Mouse (Mus musculus): ENCODE data around the gene Gnb5. TPM values are rescaled to one million over a fixed set of nuclear protein-coding genes. Genes with fewer than 3 reads are reported as not detected.
"Not testable (repeated sequence)": the region's sequence is repeated elsewhere in the genome, so short reads cannot be mapped to it uniquely, and the experiment has no call there.

Gnb5 gene
- polyA plus RNA-seq, 1 experiment from 2014 or later: 27.6 TPM

GRCm38 (mm10) chr9:75338016-75338415 is 31.9 kb downstream of the Gnb5 start:
- no peak for DNase-seq (ENCODE audit: low spot score)
- no peak overlapping the region for H3K27ac ChIP-seq
- WGBS: 95% methylated on average over 6 of the region's 6 CpGs
- no peaks in the 10 kb centered on the region for H3K9me3 ChIP-seq
- H3K36me3 ChIP-seq: peaks cover 75% of the 10 kb centered on the region
- H3K4me1 ChIP-seq (replicated peaks): no peaks in the 10 kb centered on the region
- H3K4me3 ChIP-seq: no peak overlapping the region
- H3K27me3 ChIP-seq (ENCODE audit: insufficient read depth, poor library complexity, severe bottlenecking): no peaks in the 10 kb centered on the region

- H3K9me3 ChIP-seq: no peaks in the 10 kb centered on the region
- H3K27ac ChIP-seq: no peak overlapping the region
- no peak for DNase-seq (ENCODE audit: low spot score)
- 86% methylated on average over 4 of the region's 4 CpGs for WGBS
- no peaks in the 10 kb centered on the region for H3K27me3 ChIP-seq (ENCODE audit: insufficient read depth, poor library complexity, severe bottlenecking)
- peaks cover 65% of the 10 kb centered on the region for H3K36me3 ChIP-seq
- H3K4me3 ChIP-seq: no peak overlapping the region
- no peaks in the 10 kb centered on the region for H3K4me1 ChIP-seq (replicated peaks)
Observed at GRCm38 (mm10) chr9:75342433-75342832, 36.3 kb downstream of the Gnb5 start.

GRCm38 (mm10) chr9:75347458-75347857 is 41.4 kb downstream of the Gnb5 start, which contains the start of gene Bcl2l10:
TSS of gene Bcl2l10 (plus strand) at chr9:75347758.
- no peaks in the 10 kb centered on the region for H3K9me3 ChIP-seq
- DNase-seq (ENCODE audit: low spot score): no peak
- 94% methylated on average over 5 of the region's 5 CpGs for WGBS
- H3K4me3 ChIP-seq: no peak within 1 kb of the TSS
- no peaks in the 10 kb centered on the region for H3K4me1 ChIP-seq (replicated peaks)
- H3K27ac ChIP-seq: no peak within 1 kb of the TSS
- H3K27me3 ChIP-seq (ENCODE audit: insufficient read depth, poor library complexity, severe bottlenecking): no peaks in the 10 kb centered on the region
- peaks cover 40% of the 10 kb centered on the region for H3K36me3 ChIP-seq

GRCm38 (mm10) chr9:75348066-75348465 is 42.0 kb downstream of the Gnb5 start:
- H3K27ac ChIP-seq: no peak overlapping the region
- H3K27me3 ChIP-seq (ENCODE audit: insufficient read depth, poor library complexity, severe bottlenecking): no peaks in the 10 kb centered on the region
- H3K36me3 ChIP-seq: peaks cover 35% of the 10 kb centered on the region
- no peaks in the 10 kb centered on the region for H3K9me3 ChIP-seq
- DNase-seq (ENCODE audit: low spot score): no peak
- no peaks in the 10 kb centered on the region for H3K4me1 ChIP-seq (replicated peaks)
- H3K4me3 ChIP-seq: no peak overlapping the region
- WGBS: 95% methylated on average over 17 of the region's 17 CpGs

- Histone ChIP-seq H3K27ac (no peak overlapping the region), H3K9me3 (no peaks in the 10 kb centered on the region), H3K4me1 (replicated peaks) (no peaks in the 10 kb centered on the region), H3K36me3 (peaks cover 29% of the 10 kb centered on the region), H3K27me3 (ENCODE audit: insufficient read depth, poor library complexity, severe bottlenecking) (no peaks in the 10 kb centered on the region), H3K4me3 (no peak overlapping the region)
- 79% methylated on average over 3 of the region's 3 CpGs for WGBS
- no peak for DNase-seq (ENCODE audit: low spot score)
Observed at GRCm38 (mm10) chr9:75348641-75349040, 42.6 kb downstream of the Gnb5 start.

GRCm38 (mm10) chr9:75353094-75353493 is 47.0 kb downstream of the Gnb5 start:
- Histone ChIP-seq H3K4me3 (no peak overlapping the region), H3K27ac (no peak overlapping the region), H3K9me3 (no peaks in the 10 kb centered on the region), H3K27me3 (ENCODE audit: insufficient read depth, poor library complexity, severe bottlenecking) (no peaks in the 10 kb centered on the region), H3K36me3 (no peaks in the 10 kb centered on the region), H3K4me1 (replicated peaks) (no peaks in the 10 kb centered on the region)
- 83% methylated on average over 8 of the region's 8 CpGs for WGBS
- DNase-seq (ENCODE audit: low spot score): no peak

GRCm38 (mm10) chr9:75355783-75356182 is 49.7 kb downstream of the Gnb5 start:
- WGBS: 87% methylated on average over 4 of the region's 4 CpGs
- H3K36me3 ChIP-seq: no peaks in the 10 kb centered on the region
- H3K4me3 ChIP-seq: no peak overlapping the region

GRCm38 (mm10) chr9:75357087-75357654 is 51.1 kb downstream of the Gnb5 start:
- H3K9me3 ChIP-seq: no peaks in the 10 kb centered on the region

More at GRCm38 (mm10) chr9:75355783-75356182, 49.7 kb downstream of the Gnb5 start:
- no peaks in the 10 kb centered on the region for H3K9me3 ChIP-seq
- H3K27ac ChIP-seq: no peak overlapping the region
- no peaks in the 10 kb centered on the region for H3K27me3 ChIP-seq (ENCODE audit: insufficient read depth, poor library complexity, severe bottlenecking)
- DNase-seq (ENCODE audit: low spot score): no peak
- no peaks in the 10 kb centered on the region for H3K4me1 ChIP-seq (replicated peaks)

GRCm38 (mm10) chr9:75361699-75362098 is 55.6 kb downstream of the Gnb5 start:
- Histone ChIP-seq H3K9me3 (no peaks in the 10 kb centered on the region), H3K27ac (no peak overlapping the region), H3K4me1 (replicated peaks) (no peaks in the 10 kb centered on the region), H3K36me3 (no peaks in the 10 kb centered on the region), H3K27me3 (ENCODE audit: insufficient read depth, poor library complexity, severe bottlenecking) (no peaks in the 10 kb centered on the region), H3K4me3 (no peak overlapping the region)
- DNase-seq (ENCODE audit: low spot score): peak; percentile 64
- 47% methylated on average over 5 of the region's 5 CpGs for WGBS

More at GRCm38 (mm10) chr9:75357087-75357654, 51.1 kb downstream of the Gnb5 start:
- no peaks in the 10 kb centered on the region for H3K4me1 ChIP-seq (replicated peaks)
- no peak overlapping the region for H3K4me3 ChIP-seq
- no peak for DNase-seq (ENCODE audit: low spot score)
- H3K27me3 ChIP-seq (ENCODE audit: insufficient read depth, poor library complexity, severe bottlenecking): no peaks in the 10 kb centered on the region
- WGBS: 80% methylated on average over 9 of the region's 9 CpGs
- H3K36me3 ChIP-seq: no peaks in the 10 kb centered on the region
- H3K27ac ChIP-seq: no peak overlapping the region

GRCm38 (mm10) chr9:75362201-75362600 is 56.1 kb downstream of the Gnb5 start:
- Histone ChIP-seq H3K27ac (no peak overlapping the region), H3K9me3 (no peaks in the 10 kb centered on the region), H3K4me1 (replicated peaks) (no peaks in the 10 kb centered on the region), H3K36me3 (no peaks in the 10 kb centered on the region), H3K4me3 (no peak overlapping the region), H3K27me3 (ENCODE audit: insufficient read depth, poor library complexity, severe bottlenecking) (no peaks in the 10 kb centered on the region)
- DNase-seq (ENCODE audit: low spot score): no peak
- WGBS: 88% methylated on average over 4 of the region's 4 CpGs

GRCm38 (mm10) chr9:75363001-75363400 is 56.9 kb downstream of the Gnb5 start:
- no peaks in the 10 kb centered on the region for H3K36me3 ChIP-seq

GRCm38 (mm10) chr9:75363702-75364101 is 57.6 kb downstream of the Gnb5 start:
- not testable (repeated sequence) for H3K9me3 ChIP-seq; DNase-seq (ENCODE audit: low spot score); H3K27me3 ChIP-seq (ENCODE audit: insufficient read depth, poor library complexity, severe bottlenecking); H3K27ac ChIP-seq; H3K4me1 ChIP-seq (replicated peaks); H3K36me3 ChIP-seq; H3K4me3 ChIP-seq
- 74% methylated on average over 7 of the region's 7 CpGs for WGBS

More at GRCm38 (mm10) chr9:75363001-75363400, 56.9 kb downstream of the Gnb5 start:
- 84% methylated on average over 5 of the region's 5 CpGs for WGBS
- no peak overlapping the region for H3K27ac ChIP-seq
- no peaks in the 10 kb centered on the region for H3K4me1 ChIP-seq (replicated peaks)
- no peaks in the 10 kb centered on the region for H3K27me3 ChIP-seq (ENCODE audit: insufficient read depth, poor library complexity, severe bottlenecking)
- no peak overlapping the region for H3K4me3 ChIP-seq
- no peak for DNase-seq (ENCODE audit: low spot score)
- H3K9me3 ChIP-seq: no peaks in the 10 kb centered on the region

GRCm38 (mm10) chr9:75365195-75365594 is 59.1 kb downstream of the Gnb5 start:
- no peaks in the 10 kb centered on the region for H3K36me3 ChIP-seq
- 72% methylated on average over 4 of the region's 4 CpGs for WGBS
- H3K4me3 ChIP-seq: no peak overlapping the region
- 0 out of 2 replicates have a peak, but pooled peaks cover 4% of the 10 kb centered on the region for H3K9me3 ChIP-seq
- H3K27ac ChIP-seq: no peak overlapping the region
- no peaks in the 10 kb centered on the region for H3K27me3 ChIP-seq (ENCODE audit: insufficient read depth, poor library complexity, severe bottlenecking)
- no peak for DNase-seq (ENCODE audit: low spot score)
- no peaks in the 10 kb centered on the region for H3K4me1 ChIP-seq (replicated peaks)

- DNase-seq (ENCODE audit: low spot score): no peak
- Histone ChIP-seq H3K9me3 (0 out of 2 replicates have a peak, but pooled peaks cover 8% of the 10 kb centered on the region), H3K4me3 (no peak overlapping the region), H3K27me3 (ENCODE audit: insufficient read depth, poor library complexity, severe bottlenecking) (no peaks in the 10 kb centered on the region), H3K27ac (no peak overlapping the region), H3K36me3 (no peaks in the 10 kb centered on the region), H3K4me1 (replicated peaks) (no peaks in the 10 kb centered on the region)
- 85% methylated on average over 5 of the region's 5 CpGs for WGBS
Observed at GRCm38 (mm10) chr9:75366191-75366590, 60.1 kb downstream of the Gnb5 start.

Data from hindbrain, embryonic 10.5 days (tissue).